Mouse (Mus musculus) ES-E14 (cell line): ENCODE measurements around the gene Bak1.

Experiments used
- CHD2 ChIP-seq: IDR thresholded peaks from 2 replicates; pipeline ENCODE4 v1.6.1; 2014; ENCODE audit warnings: mild to moderate bottlenecking, low read depth, low read length, inconsistent platforms
- ZNF384 ChIP-seq: IDR thresholded peaks from 2 replicates; pipeline ENCODE4 v1.6.1; 2012; ENCODE audit warnings: low read depth, low read length, inconsistent platforms

DNA sequence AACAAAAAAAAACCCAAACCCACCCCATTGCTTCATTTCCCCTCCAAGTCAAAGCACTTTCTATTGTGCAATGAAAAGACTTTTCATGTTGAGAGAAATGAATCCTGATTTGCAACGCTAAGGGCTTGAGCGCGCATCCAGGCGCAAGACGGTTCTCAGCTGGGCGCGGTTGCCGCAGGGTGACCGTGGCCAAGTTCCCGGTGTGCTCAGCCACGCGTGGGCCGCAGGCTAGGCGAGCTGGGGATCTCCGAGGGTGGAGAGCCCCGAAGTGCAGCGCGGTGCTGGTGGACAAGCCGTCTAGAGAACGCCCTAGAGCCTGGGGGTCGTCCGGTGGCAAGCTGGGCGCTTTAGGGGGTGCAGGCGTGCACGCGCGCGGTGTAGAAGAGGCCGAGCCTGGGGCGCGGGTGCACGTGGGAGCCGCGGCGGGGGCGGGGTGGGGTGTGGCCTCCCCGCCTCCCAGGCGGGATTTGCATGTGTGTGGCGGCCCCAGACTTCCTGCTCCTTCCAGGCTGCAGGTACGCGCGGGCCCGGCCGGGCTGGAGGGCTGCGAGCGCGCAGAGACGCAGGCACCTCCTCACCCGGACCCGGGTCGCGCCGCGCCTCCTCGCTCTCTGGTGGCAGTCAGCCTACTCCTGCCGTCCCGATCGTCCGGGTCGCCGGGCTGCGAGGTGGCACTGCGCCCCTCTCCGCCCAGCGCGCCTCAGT lies 28.2 kb upstream of the Bak1 start, which contains the start of gene Itpr3:
- TF ChIP-seq ZNF384 (no peak), CHD2 (no peak)
